Mouse (Mus musculus): Measurements from ENCODE around the gene Faap20.

DNA sequence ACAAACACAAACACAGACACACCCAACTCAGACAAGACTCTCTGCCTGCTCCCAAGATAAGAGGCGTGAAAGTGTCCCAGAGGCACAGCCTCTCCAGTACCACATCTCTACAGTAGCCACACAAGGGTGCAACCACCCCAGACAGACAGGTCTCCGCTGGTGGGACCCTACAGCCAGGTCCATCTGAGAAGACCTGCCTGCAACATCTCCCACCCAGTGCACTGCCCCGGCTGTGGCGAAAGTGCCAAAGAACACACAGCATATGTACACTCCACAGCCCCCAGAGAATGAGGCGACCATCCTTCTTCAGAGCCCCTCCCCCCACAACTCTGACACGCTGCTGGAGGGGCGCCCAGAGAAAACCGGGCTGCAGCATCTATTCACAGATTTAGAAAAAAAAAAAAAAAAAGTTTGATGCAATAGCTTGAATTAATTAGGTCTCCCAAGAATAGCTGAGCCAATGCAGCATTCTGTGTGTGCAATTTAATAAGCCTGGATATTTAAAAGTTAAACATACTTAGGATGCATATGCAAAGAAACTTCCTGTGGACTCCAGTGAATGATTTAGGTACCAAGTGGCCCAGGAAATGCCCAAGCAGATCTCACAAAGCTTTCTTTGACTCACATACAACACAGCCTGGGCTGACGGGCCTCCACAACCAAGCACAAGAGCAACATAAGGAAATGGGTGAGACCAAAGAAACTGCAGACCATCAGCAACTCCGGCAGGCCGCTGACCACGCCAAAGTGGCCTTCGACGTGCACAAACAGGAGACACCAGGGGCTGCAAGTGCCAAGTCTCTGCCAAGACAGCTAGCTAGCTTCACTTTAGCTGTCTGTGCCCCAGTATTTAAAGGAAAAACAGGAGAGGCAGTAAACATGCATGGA is 29.1 kb upstream of the Faap20 start:
- TF ChIP-seq POLR2A (IDR thresholded peaks at IDR 0.05; ENCODE audit: borderline replicate concordance, low read depth, low read length) (no peak), CTCF (IDR thresholded peaks at IDR 0.05; ENCODE audit: low read depth, low read length) (no peak)

All from bone marrow macrophage, adult 2 months (primary cell).